Mouse (Mus musculus) testis, postnatal 14 days (tissue): ENCODE data around the gene Zmiz2.
"Not testable (repeated sequence)": the region's sequence is repeated elsewhere in the genome, so short reads cannot be mapped to it uniquely, and the experiment has no call there.

ENCODE experiments used
- DNase-seq: peaks from one replicate; pipeline ENCODE4 v3.0.0; 2021; ENCODE audit warnings: low spot score

Gene Zmiz2

DNA sequence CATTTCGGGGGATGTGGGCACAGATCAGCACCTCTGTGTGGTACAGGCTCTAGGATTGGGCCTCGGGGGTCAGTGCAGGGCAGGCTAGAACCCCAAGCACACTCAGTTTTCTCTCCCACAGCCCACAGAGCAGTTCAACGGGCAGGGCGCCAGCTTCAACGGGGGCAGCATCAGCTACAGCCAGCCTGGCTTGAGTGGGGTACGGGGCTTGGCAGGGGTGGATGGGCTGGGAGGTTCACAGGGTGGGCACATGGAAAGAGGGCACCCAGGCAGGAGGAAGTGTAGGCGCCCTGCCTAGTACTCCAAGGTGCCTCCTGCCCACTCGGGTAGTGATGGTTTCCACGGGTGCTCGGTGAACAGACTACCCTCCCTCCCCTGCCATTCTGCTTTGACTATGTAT, 9.3 kb downstream of the Zmiz2 start:
- DNase-seq: no peak

DNA sequence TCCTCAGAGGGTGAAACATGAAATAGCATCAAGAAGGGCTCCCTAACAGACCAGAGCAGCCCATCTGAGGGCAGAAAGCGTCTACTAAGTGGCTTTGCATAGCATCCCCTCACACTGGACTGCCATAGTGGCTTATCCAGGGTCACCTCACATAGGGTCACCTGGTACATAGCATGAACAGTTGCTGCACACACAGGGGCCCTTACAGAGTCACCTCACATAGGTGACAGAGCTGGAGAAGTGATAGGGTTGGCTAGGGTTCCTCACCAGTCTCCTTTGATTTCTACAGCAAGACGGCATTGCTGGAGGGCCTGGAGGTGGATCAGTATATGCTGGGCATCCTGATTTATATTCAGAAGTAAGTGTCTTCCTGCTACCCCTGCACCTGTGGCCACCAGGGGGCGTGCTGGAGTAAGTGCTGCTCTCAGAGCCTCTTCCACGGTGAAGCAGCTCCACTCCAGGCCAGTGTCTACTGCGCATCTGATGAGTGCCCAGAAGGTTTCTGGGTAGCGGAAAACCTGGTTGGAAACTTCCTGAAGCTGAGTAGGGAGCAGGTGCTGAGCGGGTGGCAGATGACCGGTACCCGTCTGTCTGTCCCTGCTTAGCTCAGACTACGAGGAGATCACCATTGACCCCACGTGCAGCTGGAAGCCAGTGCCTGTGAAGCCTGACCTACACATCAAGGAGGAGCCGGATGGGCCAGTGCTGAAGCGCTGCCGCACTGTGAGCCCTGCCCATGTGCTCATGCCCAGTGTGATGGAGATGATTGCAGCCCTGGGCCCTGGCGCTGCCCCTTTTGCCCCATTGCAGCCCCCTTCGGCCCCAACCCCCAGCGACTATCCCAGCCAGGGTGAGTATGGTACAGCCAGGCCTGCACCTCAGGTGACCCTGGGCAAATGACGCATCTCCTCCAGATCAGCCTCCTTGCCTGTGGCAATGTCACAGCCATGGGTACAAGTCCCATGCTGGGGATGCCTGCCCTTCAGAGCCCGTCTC, 13.9 kb downstream of the Zmiz2 start:
- DNase-seq: no peak

DNA sequence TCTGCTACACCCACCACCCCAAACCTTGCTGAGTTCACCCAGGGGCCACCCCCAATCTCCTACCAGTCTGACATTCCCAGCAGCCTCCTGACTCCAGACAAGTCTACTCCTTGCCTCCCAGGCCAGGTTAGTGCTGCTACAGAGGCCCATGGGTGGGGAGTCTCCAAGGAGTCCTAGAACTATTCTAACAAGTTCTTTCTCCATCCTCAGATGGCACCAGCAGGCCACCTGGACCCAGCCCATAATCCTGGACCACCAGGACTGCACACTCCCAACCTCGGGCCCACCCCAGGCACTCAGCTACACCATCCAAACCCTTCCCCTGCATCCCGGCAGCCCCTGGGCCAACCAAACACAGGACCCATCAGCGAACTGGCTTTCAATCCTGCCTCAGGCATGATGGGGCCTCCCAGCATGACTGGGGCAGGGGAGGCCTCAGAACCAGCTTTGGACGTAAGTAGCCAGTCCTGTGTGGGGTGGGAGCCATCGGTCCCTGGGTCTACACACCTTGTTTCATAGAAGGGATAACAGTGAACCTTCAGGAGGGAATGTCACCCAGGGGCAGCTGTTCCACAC, 15.0 kb downstream of the Zmiz2 start:
- no peak for DNase-seq

DNA sequence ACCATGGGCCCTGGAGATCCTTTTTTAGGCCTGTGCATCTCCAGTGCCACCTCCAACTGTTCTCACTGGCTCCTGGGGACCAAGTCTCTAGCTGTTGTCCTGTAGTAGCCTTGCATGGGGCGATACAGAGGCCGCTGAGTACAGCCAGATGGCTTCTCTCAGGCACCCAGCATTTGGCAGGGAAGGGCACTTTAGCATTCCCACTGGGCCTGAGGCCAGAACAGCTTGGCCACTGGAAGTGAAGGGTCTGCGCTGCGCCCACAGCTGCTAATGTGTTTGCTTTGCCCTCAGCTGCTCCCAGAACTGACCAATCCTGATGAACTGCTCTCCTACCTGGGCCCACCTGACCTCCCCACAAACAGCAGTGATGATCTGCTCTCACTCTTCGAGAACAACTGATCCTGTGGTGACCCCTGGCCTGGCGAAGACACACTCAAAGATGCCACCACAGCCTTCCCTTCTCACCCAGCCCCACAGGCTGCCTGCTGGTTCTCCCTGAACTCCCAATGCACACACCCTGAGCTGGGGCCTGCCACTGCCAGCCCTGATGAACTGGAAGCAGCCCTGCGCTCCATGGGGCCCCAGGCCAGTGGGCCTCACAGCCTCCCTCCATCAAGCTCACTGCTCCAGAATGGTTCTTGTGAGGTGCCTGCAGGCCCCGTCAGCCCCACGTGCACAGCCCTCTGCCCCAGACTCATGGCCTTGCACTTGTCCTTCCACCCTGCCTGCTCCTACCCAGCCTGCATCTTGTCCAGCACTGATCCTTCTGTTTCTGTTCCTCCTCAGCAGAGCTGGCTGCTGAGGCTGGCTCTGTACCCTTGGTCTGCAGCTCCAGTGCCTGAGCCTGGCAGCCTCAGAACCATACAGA, 16.1 kb downstream of the Zmiz2 start:
- no peak for DNase-seq

DNA sequence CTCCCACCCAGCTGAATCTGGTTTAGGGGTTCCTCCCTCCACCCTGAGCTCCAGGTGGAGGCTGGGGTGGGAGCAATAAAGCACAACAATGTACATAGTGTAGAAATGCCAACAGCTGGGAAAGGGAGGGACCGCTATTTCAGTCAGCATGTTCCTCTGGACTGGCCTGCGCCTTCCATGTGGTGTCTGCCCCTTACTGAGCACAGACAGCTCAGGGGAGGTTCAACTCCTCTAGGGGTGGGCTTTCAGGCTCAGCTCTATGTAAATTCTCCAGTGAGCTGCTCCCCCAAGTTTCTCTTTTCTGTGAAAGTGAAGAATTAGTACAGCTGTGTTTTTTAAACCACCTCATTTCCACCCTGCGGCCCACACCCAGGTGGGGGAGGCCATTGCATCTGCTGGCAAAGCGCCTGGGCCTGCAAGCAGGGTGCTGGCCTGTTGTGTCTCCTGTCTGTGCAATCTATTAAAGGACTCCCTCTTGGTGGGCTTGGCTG, 16.8 kb downstream of the Zmiz2 start:
- DNase-seq: no peak

DNA sequence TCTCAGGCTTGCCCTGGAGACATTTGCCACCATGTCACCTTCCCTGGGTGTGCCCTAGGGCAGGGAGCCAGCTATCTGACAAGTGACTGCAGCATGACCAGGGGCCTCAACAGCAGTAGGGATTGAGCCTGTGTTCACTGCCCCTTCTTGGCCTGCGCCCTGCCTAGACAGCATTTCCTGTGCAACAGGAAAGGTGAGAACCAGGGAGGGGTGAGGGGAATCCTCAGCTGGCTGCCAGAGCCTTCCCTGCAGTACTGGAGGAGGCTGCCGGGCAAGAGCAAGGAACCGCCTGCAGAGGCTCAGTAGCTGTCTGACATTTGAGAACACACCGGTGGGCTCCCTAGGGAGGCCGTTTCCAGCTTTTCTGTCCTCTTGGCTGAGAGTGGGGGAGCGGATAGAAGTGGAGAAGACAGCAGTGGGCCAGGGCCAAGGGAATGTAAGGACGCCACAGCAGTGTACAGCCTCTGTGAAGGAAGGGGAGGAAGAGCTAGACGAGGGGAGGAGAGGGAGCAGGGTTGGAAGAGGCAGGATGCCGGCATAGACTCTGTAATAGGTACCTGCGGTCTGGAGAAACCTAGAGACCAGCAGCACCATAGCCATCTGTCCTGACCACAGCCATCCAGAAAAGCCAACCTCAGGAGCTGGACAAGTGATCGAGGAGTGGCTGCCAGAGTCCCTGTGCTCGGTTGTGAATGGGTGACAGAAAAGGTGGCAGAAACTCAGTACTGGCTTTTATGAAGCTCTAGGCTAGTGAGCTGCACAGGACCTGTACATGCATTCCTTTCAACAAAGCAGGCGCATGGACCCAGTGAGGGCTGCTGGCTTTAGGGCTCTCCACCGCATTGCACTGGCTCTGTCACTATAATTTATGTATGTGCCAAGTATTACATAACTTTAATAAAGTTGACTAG, 17.6 kb downstream of the Zmiz2 start:
- DNase-seq: no peak

DNA sequence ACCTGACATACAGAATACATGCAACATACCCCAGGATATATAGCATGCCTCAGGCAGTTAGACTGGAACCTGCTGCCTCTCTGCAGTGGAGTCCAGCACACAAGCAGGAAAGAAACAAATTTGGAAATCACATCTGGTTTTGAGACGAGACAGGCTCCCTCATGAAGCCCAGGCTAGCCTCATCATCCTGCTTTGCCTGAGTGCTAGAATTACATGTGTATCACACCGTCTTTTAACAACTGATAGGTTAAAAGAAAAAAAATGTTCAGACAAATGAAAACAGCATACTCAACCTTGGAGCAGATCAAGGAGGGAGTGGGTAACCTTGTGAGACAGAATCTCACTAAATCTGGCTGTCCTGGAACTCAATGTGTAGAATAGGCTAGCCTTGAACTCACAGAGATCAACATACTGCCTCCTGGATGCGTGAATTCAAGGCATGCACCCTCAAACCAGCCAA, 18.3 kb downstream of the Zmiz2 start:
- DNase-seq: no peak

DNA sequence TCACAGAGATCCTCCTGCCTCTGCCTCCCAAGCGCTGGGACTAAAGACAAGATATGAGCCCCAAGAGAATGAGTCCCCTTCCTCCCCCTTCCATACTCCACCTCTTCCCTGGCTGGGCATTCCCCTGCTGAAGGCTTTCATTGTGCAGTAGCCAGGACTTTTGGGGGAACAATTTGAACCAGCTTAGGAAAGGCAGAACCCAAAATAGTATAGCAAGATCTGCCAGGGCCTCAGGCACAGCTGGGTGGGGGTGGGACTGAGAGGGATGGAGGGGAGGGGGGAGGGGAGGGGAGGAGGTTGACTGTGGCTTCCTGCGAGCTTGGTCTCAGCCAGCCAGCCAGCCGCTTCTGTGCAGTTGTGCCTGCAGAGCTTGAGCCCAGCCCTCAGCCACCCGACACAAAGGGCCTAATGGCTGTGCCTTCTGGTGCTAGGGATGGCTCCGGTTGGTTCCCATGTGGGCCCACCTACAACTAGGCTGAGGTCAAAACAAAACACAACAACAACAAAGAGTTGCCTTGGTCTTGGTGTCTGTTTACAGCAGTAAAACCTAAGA, 21.3 kb downstream of the Zmiz2 start:
- no peak for DNase-seq

DNA sequence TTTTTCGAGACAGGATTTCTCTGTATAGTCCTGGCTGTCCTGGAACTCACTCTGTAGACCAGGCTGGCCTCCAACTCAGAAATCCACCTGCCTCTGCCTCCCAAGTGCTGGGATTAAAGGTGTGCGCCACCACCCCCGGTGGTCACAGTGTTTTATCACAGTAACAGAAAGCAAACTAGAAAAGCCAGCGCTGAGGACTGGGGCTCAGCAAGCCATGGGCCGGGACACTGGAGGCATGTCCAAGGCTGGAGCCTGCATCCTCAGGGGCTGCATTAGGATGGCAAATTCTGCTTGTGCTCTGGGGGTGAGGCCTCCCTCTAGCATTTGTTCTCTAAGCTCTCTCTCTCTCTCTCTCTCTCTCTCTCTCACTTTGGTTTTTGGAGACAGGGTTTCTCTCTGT, 21.9 kb downstream of the Zmiz2 start:
- not testable (repeated sequence) for DNase-seq

DNA sequence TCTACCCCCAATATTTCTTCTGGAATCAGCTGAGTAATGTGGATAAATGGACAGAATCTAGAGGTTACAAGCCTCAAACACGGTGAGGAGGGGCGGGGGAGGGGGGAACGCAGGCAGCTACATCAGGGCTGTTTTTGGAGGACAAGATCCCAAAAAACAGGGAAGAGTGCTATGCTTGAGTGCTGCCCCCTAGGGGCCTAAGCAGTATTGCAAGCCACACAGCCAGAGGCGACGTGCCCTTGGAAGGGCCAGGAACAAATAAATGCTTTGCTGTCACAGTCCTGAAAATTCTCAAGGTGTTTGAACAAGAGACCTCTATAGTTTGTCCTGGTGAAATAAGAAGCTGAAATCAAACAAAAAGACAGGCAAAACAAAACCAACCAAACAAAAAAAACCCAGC, 22.8 kb downstream of the Zmiz2 start:
- peak; percentile 59 for DNase-seq

DNA sequence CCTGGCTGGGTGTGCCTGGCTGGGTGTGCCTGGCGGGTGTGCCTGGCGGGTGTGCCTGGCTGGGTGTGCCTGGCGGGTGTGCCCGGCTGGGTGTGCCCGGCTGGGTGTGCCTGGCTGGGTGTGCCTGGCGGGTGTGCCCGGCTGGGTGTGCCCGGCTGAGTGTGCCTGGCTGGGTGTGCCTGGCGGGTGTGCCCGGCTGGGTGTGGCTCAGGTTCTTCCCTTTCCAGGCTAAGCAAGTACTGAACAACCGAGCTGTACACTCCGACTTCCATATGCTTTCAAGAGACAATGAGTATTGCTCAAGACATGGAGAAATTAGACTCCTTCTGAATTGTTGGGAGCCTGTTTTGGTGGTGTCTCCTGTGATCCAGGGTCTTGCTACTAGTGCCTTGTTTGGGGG, 24.4 kb downstream of the Zmiz2 start:
- DNase-seq: no peak

DNA sequence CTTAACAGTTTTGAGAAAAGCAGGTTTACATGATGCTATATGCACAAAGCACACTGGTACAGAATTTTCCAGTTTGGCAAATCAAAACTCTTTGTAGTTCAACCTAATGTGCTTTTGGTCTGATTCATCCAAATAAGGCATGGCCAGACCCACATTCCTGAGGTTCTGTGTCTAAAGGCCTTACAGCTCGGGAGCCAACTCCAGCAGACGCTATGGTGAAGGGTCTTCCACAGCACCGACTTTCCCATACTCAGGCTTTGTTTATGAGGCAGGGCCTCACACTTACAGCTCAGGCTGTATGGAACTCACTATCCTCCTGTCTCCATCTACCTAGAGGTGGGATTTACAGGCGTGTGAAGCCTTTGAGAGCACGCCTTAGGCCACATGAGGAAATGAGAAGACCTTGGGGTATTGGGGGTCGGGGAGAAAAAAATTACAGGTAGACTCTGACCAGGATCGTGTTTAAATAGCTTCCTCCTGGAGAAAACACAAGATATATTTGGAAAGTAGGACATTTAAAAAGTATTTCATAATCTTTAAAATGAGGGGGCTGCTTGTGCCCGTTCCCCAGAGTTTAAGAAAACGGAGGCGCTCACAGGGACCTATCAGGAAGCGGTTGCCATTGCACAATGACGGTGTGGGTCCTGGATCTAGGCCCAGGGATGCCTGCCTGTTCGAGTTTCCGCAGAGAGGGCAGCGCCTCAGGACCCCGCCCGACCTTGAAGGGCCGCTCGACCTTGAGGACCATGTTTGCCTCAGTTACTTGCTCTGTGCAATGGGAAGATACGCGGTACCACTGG, 26.1 kb downstream of the Zmiz2 start, which contains the start of gene Ppia:
Gene Ppia (plus strand): TSS at position 693 of the 800 bp plus-strand sequence.
- no peak for DNase-seq

DNA sequence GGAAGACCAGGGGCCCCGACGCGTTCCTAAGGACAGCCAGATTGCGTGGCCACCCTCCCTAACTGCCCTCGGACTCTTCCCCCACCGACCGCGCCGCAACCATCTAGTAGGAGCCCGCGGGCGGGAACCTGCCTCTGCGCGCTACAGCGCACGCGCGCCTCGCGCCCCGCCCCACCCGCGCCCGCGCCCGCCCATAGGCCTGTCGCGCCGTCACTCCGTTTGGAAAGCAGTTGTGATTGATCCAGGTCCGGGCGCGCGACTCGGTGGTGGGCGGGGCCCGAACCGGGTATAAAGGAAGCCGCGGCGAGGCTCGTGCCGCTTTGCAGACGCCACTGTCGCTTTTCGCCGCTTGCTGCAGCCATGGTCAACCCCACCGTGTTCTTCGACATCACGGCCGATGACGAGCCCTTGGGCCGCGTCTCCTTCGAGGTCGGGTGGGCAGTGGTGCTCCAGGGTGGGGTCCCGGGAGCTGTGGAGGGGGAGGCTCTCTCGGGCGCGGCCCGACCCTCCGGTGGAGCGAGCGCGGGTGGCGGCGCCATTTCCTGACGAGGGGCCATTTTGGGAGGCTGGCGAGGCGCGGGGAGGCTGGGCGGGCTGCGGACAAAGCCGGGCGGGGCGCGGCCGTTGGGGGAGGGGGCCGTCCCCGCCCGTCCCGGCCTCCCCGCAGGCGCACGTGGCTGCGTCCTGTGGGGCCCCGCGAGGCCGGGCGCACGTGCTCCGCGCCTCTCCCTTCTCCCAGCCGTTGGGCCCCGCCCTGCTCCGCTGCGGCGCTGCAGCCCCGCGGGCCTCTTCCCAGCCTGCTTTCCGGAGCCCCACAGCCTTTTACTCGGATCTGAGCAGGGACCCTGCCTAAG, 26.9 kb downstream of the Zmiz2 start:
- DNase-seq: peak; percentile 97

DNA sequence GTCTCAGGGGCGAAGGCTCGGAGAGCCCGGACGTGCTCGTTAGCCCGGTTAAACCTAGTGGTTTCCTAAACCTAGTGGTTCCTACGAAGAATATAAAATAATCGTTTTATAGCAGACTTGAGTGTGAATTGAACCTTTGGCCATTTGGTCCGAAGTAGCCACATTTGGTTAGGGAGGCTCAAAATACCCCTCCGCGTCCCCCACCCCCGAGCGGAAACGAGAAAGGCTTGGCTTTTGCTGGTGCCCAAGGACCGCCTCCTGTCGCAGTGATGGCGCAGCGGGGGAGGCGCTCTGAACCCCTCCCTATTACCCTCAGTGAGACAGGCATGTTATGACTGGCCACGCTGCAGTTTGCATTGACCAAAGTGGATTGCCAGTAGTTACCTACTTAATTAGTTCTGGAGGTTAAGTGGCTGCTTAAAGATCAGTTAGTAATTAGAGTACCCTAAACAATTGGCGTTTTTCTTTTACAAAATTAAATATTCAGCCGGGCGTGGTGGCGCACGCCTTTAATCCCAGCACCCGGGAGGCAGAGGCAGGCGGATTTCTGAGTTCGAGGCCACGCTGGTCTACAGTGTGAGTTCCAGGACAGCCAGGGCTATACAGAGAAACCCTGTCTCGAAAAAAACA, 27.6 kb downstream of the Zmiz2 start:
- peak; percentile 80 for DNase-seq

DNA sequence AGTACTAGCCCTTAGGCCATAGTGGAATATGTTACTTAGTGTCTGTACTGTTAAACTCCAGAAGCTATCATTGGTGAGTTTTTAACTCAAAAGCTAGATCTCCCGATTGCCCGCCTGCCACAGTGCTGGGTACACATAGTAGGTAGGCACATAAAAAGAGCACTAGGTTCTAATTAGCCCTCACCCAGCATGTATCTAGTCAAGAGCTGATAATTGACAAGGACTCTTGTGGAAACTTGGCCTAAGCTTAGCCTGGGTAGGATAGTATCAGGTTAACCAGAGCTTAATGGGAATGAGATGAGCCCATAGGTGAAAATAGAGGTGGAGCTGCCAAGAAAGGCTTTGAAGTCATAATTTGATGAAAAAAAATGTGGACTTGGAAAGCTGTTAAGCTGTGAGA, 28.2 kb downstream of the Zmiz2 start:
- DNase-seq: no peak

DNA sequence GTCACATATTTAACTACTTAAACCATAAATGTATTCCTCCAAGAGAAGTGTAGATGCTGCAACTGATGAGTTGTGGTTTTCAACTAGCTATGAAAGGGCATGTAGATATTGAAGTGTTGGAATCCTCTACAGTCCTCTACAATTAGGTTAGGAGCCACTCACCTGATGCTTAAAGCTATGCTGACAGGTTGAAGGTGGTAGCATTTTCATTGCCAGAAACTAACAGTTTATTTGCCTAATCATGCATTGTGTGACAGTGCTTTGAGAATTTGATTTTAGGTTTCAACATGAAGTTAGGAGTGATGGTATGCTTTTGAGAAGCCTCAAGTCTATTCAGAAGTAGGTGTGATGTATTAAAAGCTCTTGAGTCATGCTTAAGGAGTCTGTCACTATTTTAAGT, 28.6 kb downstream of the Zmiz2 start:
- no peak for DNase-seq

DNA sequence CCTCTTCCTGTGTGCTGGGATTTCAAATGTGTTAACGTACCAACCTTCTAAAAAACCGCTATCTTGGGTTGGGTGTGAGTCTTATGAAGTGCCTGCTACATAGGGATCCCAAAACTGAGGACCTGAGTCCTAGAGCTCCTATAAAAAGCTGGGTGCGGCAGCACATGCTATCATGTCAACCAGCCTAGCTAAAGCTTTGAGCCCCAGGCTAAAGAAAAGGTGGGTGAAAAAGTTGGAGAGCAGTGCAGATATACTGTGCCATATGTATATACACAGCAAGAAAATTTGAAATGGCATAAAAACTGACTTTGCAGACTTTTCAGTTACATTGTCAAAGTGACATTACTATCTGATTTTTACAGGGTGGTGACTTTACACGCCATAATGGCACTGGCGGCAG, 29.9 kb downstream of the Zmiz2 start:
- DNase-seq: no peak

DNA sequence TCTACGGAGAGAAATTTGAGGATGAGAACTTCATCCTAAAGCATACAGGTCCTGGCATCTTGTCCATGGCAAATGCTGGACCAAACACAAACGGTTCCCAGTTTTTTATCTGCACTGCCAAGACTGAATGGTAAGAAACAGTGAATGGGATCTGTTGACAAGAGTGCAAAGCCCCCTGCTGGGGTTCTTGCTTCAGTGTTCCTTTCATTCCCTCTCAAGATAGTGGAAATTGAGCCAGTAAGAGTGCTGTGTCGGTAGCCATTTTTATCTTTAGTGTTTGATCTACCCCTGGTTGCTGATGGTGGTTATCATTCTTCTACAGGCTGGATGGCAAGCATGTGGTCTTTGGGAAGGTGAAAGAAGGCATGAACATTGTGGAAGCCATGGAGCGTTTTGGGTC, 30.3 kb downstream of the Zmiz2 start:
- DNase-seq: not testable (repeated sequence)
